Mouse (Mus musculus) testis, adult 2 months (tissue): ENCODE data around the gene Slc39a5.

Source experiments
- CTCF ChIP-seq: fragments of 200-500 bp; IDR thresholded peaks from 2 replicates; pipeline ENCODE4 v1.5.1; 2012; ENCODE audit warnings: low read depth, mild to moderate bottlenecking, inconsistent platforms, low read length, moderate library complexity; ENCODE audit not compliant: control insufficient read depth, insufficient read depth, insufficient replicate concordance
- POLR2A ChIP-seq: fragments of 200-500 bp; IDR thresholded peaks from 2 replicates; pipeline ENCODE4 v1.6.1; 2012; ENCODE audit warnings: low read depth, mild to moderate bottlenecking, inconsistent platforms, low read length, moderate library complexity; ENCODE audit not compliant: control insufficient read depth

DNA sequence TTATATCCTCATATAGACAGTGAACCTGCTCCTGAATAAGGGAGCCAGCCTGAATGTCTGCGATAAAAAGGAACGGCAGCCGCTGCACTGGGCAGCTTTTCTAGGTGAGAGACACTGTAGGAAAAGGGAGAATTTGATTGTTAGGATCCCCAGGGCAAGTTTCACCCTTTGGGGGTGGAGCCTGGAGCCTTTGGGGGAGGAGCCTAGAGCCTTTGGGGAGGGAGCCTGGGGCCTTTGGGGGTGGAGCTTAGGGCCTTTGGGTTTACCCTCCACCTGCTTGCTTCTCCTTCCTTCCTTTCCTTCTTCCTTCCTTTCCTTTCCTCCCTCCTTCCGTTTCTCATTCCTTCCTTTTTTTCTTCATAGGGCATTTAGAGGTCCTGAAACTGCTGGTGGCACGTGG lies 20.5 kb downstream of the Slc39a5 start:
- TF ChIP-seq CTCF = no peak
- no peak for TF ChIP-seq POLR2A
